Mouse (Mus musculus): ENCODE data around the gene Fzd5. TPM values are rescaled to one million over a fixed set of nuclear protein-coding genes. Genes with fewer than 3 reads are reported as not detected.

Fzd5 gene
- total RNA-seq, 1 experiment from 2014 or later = 4.8 TPM

- no peak for ATAC-seq (replicated peaks; ENCODE audit: insufficient number of reproducible peaks, low FRiP score, low TSS enrichment, poor library complexity, severe bottlenecking)
Measured at GRCm38 (mm10) chr1:64695156-64695555, 42.4 kb downstream of the Fzd5 start.

GRCm38 (mm10) chr1:64691581-64691980 is 46.0 kb downstream of the Fzd5 start:
- no peak for ATAC-seq (replicated peaks; ENCODE audit: insufficient number of reproducible peaks, low FRiP score, low TSS enrichment, poor library complexity, severe bottlenecking)

GRCm38 (mm10) chr1:64691121-64691551 is 46.4 kb downstream of the Fzd5 start:
- ATAC-seq (replicated peaks; ENCODE audit: insufficient number of reproducible peaks, low FRiP score, low TSS enrichment, poor library complexity, severe bottlenecking) = no peak

GRCm38 (mm10) chr1:64690213-64691013 is 47.1 kb downstream of the Fzd5 start, which contains the start of gene Ccnyl1:
Ccnyl1 (plus strand) TSS chr1:64690455.
- ATAC-seq (replicated peaks; ENCODE audit: insufficient number of reproducible peaks, low FRiP score, low TSS enrichment, poor library complexity, severe bottlenecking) = peak; percentile 99

GRCm38 (mm10) chr1:64689561-64690212 is 47.9 kb downstream of the Fzd5 start:
- no peak for ATAC-seq (replicated peaks; ENCODE audit: insufficient number of reproducible peaks, low FRiP score, low TSS enrichment, poor library complexity, severe bottlenecking)

GRCm38 (mm10) chr1:64688046-64688445 is 49.5 kb downstream of the Fzd5 start:
- ATAC-seq (replicated peaks; ENCODE audit: insufficient number of reproducible peaks, low FRiP score, low TSS enrichment, poor library complexity, severe bottlenecking) = no peak

GRCm38 (mm10) chr1:64684440-64684839 is 53.1 kb downstream of the Fzd5 start:
- no peak for ATAC-seq (replicated peaks; ENCODE audit: insufficient number of reproducible peaks, low FRiP score, low TSS enrichment, poor library complexity, severe bottlenecking)

GRCm38 (mm10) chr1:64683039-64683438 is 54.5 kb downstream of the Fzd5 start:
- ATAC-seq (replicated peaks; ENCODE audit: insufficient number of reproducible peaks, low FRiP score, low TSS enrichment, poor library complexity, severe bottlenecking) = no peak

GRCm38 (mm10) chr1:64681499-64681898 is 56.1 kb downstream of the Fzd5 start:
- no peak for ATAC-seq (replicated peaks; ENCODE audit: insufficient number of reproducible peaks, low FRiP score, low TSS enrichment, poor library complexity, severe bottlenecking)

Other genes with a start within 250 kb of the Fzd5 start
- 83.1 to 134 TPM (median 89.6 TPM) in 3 replicates for gene Creb1, start 205.1 kb downstream of the Fzd5 start, total RNA-seq (2017)
- gene Mettl21a, start 120.5 kb downstream of the Fzd5 start, total RNA-seq (2017) = 6.1 to 15.6 TPM (median 9.5 TPM) in 3 replicates
- gene Ccnyl1, start 47.3 kb downstream of the Fzd5 start, total RNA-seq (2017) = 4.4 to 7.2 TPM (median 4.7 TPM) in 3 replicates
- 34.9 to 63.1 TPM (median 38.9 TPM) in 3 replicates for gene Plekhm3, start 219.1 kb upstream of the Fzd5 start, total RNA-seq (2017)

All from monocyte, adult 5-6 weeks (primary cell).